Mouse (Mus musculus): ENCODE measurements around the gene Cutc.

Gene Cutc

DNA sequence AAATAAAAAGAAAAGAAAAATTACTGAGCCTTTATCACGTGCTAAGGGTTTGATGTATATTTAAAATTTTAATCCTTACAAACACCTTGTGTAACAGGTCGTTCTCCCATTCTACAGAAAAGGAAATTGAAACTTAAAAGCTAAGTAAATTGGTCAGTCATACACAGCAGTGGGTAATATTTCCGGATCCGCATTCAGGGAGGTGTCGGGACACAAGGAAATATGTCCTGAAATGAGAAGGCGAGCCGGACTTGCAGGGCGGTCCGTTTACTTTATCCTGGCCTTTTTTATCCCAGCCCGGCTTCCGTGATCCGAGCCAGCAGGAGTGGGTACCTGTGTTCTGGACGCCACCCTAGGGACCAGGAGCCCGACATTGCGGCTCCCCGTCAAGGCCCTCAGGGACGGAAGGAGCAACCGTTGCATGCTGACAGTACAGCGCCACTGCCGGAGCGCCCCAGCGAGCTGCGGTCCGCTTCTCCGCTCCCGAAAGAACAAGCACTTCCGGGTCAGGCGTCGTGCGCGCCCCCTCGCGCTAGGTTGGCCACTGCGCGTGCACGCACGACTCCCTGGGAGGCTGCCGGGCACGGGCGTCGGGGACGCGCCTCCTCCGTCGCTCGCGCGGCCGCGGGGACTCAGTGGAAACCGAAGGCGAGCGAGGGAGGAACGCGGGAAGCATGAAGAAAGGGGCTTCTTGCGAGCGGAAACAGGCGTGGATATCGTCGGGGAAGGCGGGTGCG lies at the start of gene Cutc, which contains the start of gene Cox15:
Gene Cutc, plus strand, starts transcription at position 508 of the 737 bp plus-strand sequence.
Gene Cox15, minus strand, starts transcription at position 512 of the 737 bp plus-strand sequence.
- peak; percentile 98 for DNase-seq (ENCODE audit: extremely low read depth, insufficient read length, low spot score)

DNA sequence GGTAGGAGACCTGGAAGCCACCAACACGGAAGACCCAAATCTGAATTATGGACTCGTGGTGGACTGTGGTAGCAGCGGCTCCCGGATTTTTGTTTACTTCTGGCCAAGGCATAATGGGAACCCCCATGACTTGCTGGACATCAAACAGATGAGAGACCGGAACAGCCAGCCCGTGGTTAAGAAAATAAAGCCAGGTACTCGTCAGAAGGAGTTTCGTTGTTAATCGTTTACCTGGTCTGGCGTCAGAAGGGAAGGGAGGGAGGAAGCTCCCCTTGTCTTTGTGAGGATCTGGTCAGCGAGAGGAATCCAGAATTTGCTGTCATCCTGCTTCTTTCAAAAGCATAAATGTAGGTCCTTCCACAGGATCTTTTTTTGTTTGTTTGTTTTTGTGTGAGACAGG lies 48.6 kb upstream of the Cutc start:
- no peak for DNase-seq (ENCODE audit: extremely low read depth, insufficient read length, low spot score)

- no peak for DNase-seq (ENCODE audit: extremely low read depth, insufficient read length, low spot score)
Observed at GRCm38 (mm10) chr19:43704787-43705497, 47.9 kb upstream of the Cutc start.

GRCm38 (mm10) chr19:43708206-43708605 lies 44.6 kb upstream of the Cutc start:
- DNase-seq (ENCODE audit: extremely low read depth, insufficient read length, low spot score) = no peak

GRCm38 (mm10) chr19:43709317-43709716 lies 43.5 kb upstream of the Cutc start:
- no peak for DNase-seq (ENCODE audit: extremely low read depth, insufficient read length, low spot score)

DNA sequence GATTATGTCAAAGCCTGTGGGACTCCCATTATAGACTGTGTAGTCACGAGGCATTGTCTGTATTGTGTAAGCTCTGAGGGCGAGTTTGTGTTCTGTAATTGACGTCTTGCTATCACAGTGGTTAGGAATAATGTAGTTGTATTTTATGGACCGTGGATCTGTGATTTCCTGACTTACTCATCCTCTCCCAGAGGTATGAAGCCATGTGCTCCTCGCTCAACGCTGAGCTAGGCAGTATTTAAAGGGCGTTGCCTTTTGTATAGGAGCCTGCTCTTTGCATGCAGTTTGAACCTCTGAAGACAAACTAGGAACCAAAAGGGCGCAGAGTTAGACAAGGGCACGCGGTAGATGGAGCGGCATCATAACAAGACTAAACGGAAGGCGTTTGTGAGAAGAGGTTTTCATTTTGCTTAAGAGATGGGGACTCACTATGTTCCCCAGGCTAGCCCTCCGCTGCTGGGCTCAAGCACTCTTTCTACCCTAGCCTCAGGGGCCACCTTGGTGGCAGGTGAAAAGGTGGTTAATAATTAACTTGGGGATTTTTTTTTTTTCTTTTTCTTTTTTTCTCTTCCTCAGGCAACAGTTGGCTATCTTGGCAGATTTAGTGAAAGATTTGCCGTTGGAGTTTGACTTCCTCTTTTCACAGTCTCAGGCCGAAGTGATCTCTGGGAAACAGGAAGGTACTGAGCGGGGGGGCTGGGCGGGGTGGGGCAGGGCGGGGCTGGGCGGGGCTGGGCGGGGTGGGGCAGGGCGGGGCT lies 41.5 kb upstream of the Cutc start:
- no peak for DNase-seq (ENCODE audit: extremely low read depth, insufficient read length, low spot score)

- no peak for DNase-seq (ENCODE audit: extremely low read depth, insufficient read length, low spot score)
Observed at GRCm38 (mm10) chr19:43711971-43712370, 40.8 kb upstream of the Cutc start.

GRCm38 (mm10) chr19:43720061-43720460 lies 32.7 kb upstream of the Cutc start:
- no peak for DNase-seq (ENCODE audit: extremely low read depth, insufficient read length, low spot score)

GRCm38 (mm10) chr19:43722891-43723290 lies 29.9 kb upstream of the Cutc start:
- no peak for DNase-seq (ENCODE audit: extremely low read depth, insufficient read length, low spot score)

- no peak for DNase-seq (ENCODE audit: extremely low read depth, insufficient read length, low spot score)
Observed at GRCm38 (mm10) chr19:43723501-43723900, 29.3 kb upstream of the Cutc start.

GRCm38 (mm10) chr19:43724194-43724593 lies 28.6 kb upstream of the Cutc start:
- DNase-seq (ENCODE audit: extremely low read depth, insufficient read length, low spot score) = no peak

- DNase-seq (ENCODE audit: extremely low read depth, insufficient read length, low spot score) = no peak
Observed at GRCm38 (mm10) chr19:43724821-43725220, 28.0 kb upstream of the Cutc start.

- DNase-seq (ENCODE audit: extremely low read depth, insufficient read length, low spot score) = no peak
Observed at GRCm38 (mm10) chr19:43726510-43727146, 26.2 kb upstream of the Cutc start.

- no peak for DNase-seq (ENCODE audit: extremely low read depth, insufficient read length, low spot score)
Observed at GRCm38 (mm10) chr19:43729296-43730036, 23.3 kb upstream of the Cutc start.

DNA sequence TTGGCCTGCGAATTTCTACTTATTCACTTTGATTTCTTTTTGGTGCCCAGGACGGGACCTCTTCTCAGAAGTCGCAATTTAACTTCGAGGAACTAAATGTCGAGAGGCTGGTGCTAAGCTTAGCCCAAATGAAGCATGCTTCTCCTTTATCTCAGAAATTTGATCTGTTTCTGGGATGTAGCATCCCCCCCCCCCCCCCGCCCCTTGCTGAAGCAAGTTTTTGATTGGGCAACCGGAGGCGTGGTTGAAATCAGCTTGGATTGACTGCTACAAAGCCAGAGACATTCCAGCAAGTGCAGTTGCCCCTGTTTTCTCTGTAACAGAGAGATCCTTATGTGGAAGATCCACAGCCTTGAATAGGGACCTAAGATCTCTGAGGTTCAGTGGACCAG lies 22.8 kb upstream of the Cutc start:
- no peak for DNase-seq (ENCODE audit: extremely low read depth, insufficient read length, low spot score)

DNA sequence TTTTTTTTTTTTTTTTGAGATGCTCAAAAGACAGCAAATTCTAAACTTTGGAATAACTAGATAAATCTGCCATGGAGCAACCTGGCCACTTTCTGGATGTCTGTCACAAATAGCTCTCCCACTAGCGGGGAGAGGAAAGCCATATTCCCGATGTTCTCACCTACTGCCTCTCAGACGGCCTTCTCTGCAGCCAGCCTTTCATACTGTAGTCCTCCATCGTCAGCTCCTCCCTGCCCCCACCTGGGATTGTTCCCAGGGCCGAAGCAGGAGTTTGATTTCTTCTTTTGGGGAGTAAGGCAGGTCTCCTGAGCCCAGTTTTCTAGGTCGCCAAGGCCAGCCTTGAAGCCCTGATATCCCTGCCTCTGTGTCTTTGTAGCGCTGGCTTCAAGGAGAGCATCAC lies 21.6 kb upstream of the Cutc start:
- no peak for DNase-seq (ENCODE audit: extremely low read depth, insufficient read length, low spot score)

- no peak for DNase-seq (ENCODE audit: extremely low read depth, insufficient read length, low spot score)
Observed at GRCm38 (mm10) chr19:43738409-43738808, 14.4 kb upstream of the Cutc start.

DNA sequence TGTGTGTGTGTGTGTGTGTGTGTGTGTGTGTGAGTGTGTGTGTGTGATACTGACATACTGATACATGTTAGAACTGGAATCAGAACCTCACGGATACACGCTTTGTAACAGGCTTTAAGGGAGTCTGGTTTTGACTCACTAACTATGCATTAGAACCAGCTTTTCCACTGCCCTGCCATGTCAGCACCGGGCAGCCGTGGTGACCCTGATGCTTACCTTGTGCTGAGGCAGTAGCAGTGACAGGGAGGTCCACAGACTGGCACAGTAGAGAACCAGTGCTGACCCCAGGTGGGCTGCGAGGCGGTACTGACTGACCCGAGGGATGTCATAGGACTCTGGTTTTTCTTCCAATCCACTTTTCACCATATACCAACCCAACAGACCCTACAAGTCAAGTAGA lies 9.4 kb upstream of the Cutc start:
- no peak for DNase-seq (ENCODE audit: extremely low read depth, insufficient read length, low spot score)

DNA sequence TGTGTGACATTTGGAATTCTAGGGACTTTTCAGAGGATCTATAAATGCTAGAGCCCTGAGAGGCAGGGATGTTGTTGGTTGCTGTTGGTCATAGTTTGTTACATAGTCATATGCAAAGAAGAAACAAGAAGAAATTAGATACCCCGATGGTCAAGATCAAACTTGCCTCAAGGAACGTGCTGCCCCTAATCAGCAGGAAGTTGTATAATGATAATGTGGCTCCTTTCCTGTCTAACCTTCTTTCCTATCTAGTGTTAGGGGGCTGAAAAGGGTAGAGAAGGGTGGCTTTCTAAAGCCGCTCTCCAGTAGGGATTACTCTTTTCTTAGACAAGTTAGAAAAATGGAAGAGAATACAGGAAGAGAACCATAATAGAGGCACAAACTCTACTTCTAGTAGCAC lies 7.1 kb upstream of the Cutc start:
- no peak for DNase-seq (ENCODE audit: extremely low read depth, insufficient read length, low spot score)

GRCm38 (mm10) chr19:43747877-43748276 lies 4.9 kb upstream of the Cutc start:
- DNase-seq (ENCODE audit: extremely low read depth, insufficient read length, low spot score) = no peak
